Mouse (Mus musculus) neural tube, embryonic 11.5 days (tissue): ENCODE measurements around the gene Sfi1. TPM values are rescaled to one million over a fixed set of nuclear protein-coding genes. Genes with fewer than 3 reads are reported as not detected.
A peak's percentile ranks its signal among the peaks of the same experiment; 100 is the strongest.
"Not testable (repeated sequence)": the region's sequence is repeated elsewhere in the genome, so short reads cannot be mapped to it uniquely, and the experiment has no call there.

ENCODE experiments used
- ATAC-seq: fragments of 200-750 bp; cut with Nextera tagmentation; 2 replicates; pipeline ENCODE4 v1.8.0; 2017; ENCODE audit warnings: moderate number of reproducible peaks, mild to moderate bottlenecking, moderate TSS enrichment, moderate library complexity; ENCODE audit not compliant: insufficient read depth, low FRiP score, low TSS enrichment
- DNase-seq: peaks from one replicate; pipeline ENCODE4 v3.0.0-alpha.2; 2015; ENCODE audit warnings: low spot score
- H3K27ac ChIP-seq: fragments of 300-500 bp; sonication (generic); 2 replicates; pipeline ENCODE4 v1.5.1; 2014; ENCODE audit warnings: low read depth, mild to moderate bottlenecking, low read length
- H3K27me3 ChIP-seq: fragments of 300-500 bp; sonication (generic); 2 replicates; pipeline ENCODE4 v1.6.1; 2014; ENCODE audit warnings: mild to moderate bottlenecking, low read length, mixed read lengths; ENCODE audit not compliant: control insufficient read depth, insufficient read depth
- H3K36me3 ChIP-seq: fragments of 300-500 bp; sonication (generic); 2 replicates; pipeline ENCODE4 v1.6.1; 2014; ENCODE audit warnings: mild to moderate bottlenecking, low read length, moderate library complexity, mixed read lengths; ENCODE audit not compliant: control insufficient read depth, insufficient read depth
- H3K4me1 ChIP-seq: fragments of 300-500 bp; sonication (generic); 2 replicates; pipeline ENCODE4 v1.6.1; 2014; ENCODE audit warnings: low read length, mixed read lengths; ENCODE audit not compliant: control insufficient read depth, insufficient read depth
- H3K4me2 ChIP-seq: fragments of 300-500 bp; sonication (generic); 2 replicates; pipeline ENCODE4 v1.6.1; 2014; ENCODE audit warnings: low read depth, mild to moderate bottlenecking, moderate library complexity
- H3K4me3 ChIP-seq: fragments of 300-500 bp; sonication (generic); 2 replicates; pipeline ENCODE4 v1.5.1; 2014; ENCODE audit warnings: low read depth, low read length
- H3K9ac ChIP-seq: fragments of 300-500 bp; sonication (generic); 2 replicates; pipeline ENCODE4 v1.6.1; 2014; ENCODE audit warnings: mild to moderate bottlenecking, low read length
- H3K9me3 ChIP-seq: fragments of 300-500 bp; sonication (generic); 2 replicates; pipeline ENCODE4 v1.6.1; 2016; ENCODE audit warnings: low read length; ENCODE audit not compliant: control insufficient read depth
- WGBS: fragments of 180-500 bp; shearing (Covaris S2); extraction: QIAGEN DNeasy Blood & Tissue Kit; methylation state at CpG from one replicate; pipeline ENCODE4 v1.1.7; 2014; 5-methylcytosine and 5-hydroxymethylcytosine counted together
- polyA plus RNA-seq: library from polyadenylated mRNA; unstranded; fragments of >200 nt; fragmentation: Nextera tagmentation; extraction: Ambion mirVana; gene quantifications from 2 replicates; pipeline ENCODE4 v1.2.1, GENCODE M21; 2014

Gene Sfi1
- polyA plus RNA-seq, 1 experiment from 2014 or later, result 9.5 TPM

DNA sequence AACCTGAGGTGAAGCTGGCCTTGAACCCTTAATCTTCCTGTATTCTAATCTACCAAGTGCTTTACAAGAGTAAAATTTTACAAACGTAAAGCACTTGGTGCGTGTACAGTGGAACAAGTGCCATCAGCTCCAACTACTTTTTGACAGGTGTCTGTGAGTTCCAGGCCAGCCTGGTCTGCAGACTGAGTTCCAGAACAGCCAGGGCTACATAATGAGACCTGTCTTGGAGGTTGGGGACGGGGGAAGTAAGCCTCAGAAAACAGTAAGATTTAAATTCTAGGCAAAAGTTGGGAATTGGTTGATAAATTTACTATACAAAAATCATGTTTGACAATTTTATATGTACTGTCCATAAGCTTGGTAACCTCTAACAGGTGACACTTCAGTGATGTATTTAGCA is 11.9 kb upstream of the Sfi1 start:
- H3K27ac ChIP-seq, result no peak overlapping the region
- no peak overlapping the region for H3K4me3 ChIP-seq
- no peaks in the 10 kb centered on the region for H3K4me1 ChIP-seq
- no peak overlapping the region for H3K4me2 ChIP-seq
- no peaks in the 10 kb centered on the region for H3K9me3 ChIP-seq
- H3K9ac ChIP-seq, result no peak overlapping the region
- H3K27me3 ChIP-seq, result no peaks in the 10 kb centered on the region
- ATAC-seq (no peak), DNase-seq (no peak)
- 97% methylated on average over 3 of the region's 3 CpGs for WGBS
- peaks cover 3% of the 10 kb centered on the region; the same call in 1 of the 2 replicates for H3K36me3 ChIP-seq

DNA sequence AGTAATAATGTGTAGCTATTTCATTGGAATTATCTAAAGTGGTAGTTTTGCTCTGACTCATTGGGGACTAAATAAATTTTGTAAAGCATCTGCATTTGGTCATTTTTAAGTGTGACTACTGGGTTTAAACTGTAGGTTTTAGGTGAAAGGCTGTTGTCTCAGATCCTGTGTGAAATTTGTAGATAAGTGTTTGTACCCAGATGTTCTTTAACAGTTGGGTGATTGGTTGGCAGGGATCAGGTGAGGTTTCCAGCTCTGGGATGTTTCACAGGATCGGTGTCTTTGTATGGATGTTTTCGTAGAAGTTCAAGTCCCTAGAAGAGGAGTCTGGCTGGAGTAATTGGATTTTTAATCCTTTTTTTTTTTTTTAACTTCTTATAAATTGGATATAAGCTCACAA is 10.5 kb upstream of the Sfi1 start:
- no peak overlapping the region for H3K9ac ChIP-seq
- no peaks in the 10 kb centered on the region for H3K9me3 ChIP-seq
- peaks cover 3% of the 10 kb centered on the region; the same call in 1 of the 2 replicates for H3K36me3 ChIP-seq
- H3K4me1 ChIP-seq, result no peaks in the 10 kb centered on the region
- H3K27me3 ChIP-seq, result no peaks in the 10 kb centered on the region
- DNase-seq (no peak), ATAC-seq (no peak)
- no peak overlapping the region for H3K4me2 ChIP-seq
- H3K4me3 ChIP-seq, result no peak overlapping the region
- H3K27ac ChIP-seq, result no peak overlapping the region
- 87% methylated on average over 2 of the region's 2 CpGs for WGBS

DNA sequence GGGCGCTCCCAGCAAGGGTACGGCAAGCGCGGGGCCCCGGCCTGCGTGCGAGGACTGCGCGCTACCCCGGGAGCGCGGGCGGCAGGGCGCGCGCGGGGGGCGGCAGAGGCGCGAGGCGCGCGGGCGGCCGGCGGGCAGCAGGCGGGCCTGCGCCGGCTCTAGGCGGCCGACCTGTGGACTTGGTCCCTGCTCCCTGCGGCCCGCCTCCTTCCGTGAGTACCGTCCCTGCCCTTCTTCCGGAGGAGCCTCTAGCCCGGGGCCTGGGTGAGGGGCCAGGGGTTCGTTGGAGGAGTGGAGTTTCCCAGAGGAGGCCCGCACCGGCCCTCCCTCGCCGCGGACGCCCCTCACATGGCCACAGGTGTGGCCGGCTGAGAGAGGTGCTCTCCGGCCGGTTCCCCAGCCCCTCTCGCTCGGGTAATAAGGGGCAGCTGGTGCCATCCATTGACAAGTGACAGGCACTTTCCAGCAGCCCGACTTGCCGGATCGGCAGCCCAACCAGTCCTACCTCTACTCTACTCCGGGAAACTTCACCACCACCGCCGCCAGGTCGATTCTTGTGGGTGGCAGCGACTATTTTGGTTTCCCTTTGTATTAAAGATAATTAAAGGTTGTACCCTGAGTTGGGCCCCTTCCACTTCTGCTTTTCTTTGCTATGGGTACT is 9.6 kb upstream of the Sfi1 start:
- under 1% methylated on average over 27 of the region's 57 CpGs for WGBS
- Histone ChIP-seq H3K4me3 (peak overlapping the region; percentile 38), H3K4me1 (no peaks in the 10 kb centered on the region), H3K27me3 (no peaks in the 10 kb centered on the region), H3K4me2 (peak overlapping the region; percentile 21), H3K27ac (peak overlapping the region; percentile 1; the same call in 1 of the 2 replicates), H3K9me3 (no peaks in the 10 kb centered on the region), H3K36me3 (peaks cover 3% of the 10 kb centered on the region; the same call in 1 of the 2 replicates), H3K9ac (peak overlapping the region; percentile 35)
- DNase-seq (peak; percentile 69), ATAC-seq (no peak; the same call in 1 of the 2 replicates)

DNA sequence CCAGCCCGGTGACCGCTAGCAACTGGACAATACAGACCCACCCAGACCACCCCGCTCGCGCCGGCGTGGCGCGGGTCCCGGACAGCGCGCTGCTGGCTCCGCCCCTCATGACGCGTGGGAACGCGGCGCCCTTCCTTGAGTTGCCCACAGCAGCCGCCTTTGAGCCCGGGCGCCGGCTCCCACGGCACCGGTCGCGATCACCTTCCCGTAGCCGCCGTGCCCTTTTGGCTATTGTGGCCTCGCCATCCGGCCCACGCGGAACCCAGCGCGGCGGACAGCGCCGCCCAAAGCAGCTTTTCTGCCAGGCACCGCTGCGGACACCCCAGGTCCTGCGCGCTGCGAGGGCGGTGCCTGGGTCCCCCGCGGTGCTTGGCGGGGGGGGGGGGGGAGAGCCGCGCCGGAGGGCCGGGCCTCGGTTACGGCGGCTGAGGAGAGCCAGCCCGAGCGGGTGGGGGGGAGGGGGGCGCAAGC is 9.0 kb upstream of the Sfi1 start, which contains the start of gene Eif4enif1:
TSS of gene Eif4enif1 (plus strand) at position 162 of the 471 bp plus-strand sequence.
- Histone ChIP-seq H3K4me1 (no peaks in the 10 kb centered on the region), H3K9ac (peak within 1 kb of the TSS; percentile 35), H3K4me2 (peak within 1 kb of the TSS; percentile 21), H3K9me3 (no peaks in the 10 kb centered on the region), H3K27me3 (no peaks in the 10 kb centered on the region), H3K4me3 (peak within 1 kb of the TSS; percentile 38), H3K27ac (peak within 1 kb of the TSS; percentile 1; the same call in 1 of the 2 replicates), H3K36me3 (peaks cover 3% of the 10 kb centered on the region; the same call in 1 of the 2 replicates)
- WGBS, result under 1% methylated on average over 43 of the region's 57 CpGs
- DNase-seq (peak; percentile 95), ATAC-seq (peak; percentile 71)

DNA sequence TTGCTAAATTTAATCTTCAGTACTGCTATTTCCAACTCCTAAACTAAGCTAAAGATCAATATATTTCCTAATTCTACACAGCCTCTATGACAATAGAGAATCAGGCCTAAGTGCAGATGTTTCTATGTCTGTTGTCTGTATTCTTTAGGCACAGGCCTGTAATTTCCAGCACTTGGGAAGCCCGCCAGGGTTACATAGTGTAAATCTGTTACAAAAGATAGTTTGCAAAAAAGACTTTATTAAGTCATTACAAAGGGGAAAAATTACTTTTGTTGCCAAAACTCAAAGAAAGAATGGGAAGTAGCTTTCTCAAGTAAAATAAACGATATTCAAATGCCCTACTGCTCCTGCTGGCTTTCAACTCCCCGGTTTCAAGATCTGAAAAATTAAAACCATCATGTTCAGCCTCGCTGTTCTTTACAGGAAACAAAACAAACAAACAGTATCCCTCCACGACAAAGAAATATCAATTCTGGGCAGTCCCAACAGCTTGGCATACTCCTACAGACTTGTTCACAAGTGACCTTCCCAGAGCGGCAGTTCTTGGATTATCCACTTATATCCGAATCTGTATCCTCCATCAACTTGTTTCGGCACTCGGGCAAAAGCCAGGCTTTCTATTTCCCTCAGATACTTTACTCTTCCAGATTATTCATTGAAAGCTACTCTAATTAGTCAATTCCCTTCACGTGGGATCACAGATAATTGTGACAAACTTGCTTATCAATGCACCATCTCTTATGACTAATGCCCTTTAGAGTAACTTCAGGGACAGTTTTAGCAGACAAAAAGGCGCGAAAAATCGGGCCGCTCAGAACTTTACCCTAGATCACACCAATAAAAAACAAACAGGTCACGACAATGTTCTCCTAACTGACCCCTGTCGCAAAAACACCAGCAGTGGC is 8.3 kb upstream of the Sfi1 start:
- Histone ChIP-seq H3K4me3 (peak overlapping the region; percentile 38), H3K4me2 (peak overlapping the region; percentile 2; the same call in 1 of the 2 replicates)
- no peak for DNase-seq

DNA sequence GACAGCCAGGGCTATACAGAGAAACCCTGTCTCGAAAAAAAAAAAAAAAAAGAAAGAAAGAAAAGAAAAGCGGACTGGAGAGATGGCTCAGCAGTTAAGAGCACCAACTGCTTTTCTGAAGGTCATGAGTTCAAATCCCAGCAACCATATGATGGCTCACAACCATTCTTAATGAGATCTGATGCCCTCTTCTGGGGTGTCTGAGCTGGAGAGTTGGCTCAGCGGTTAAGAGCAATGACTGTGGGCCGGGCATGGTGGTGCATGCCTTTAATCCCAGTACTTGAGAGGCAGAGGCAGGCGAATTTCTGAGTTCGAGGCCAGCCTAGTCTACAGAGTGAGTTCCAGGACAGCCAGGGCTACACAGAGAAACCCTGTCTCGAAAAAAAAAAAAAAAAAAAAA is 7.4 kb upstream of the Sfi1 start:
- H3K27me3 ChIP-seq, H3K36me3 ChIP-seq, H3K27ac ChIP-seq, H3K4me3 ChIP-seq, ATAC-seq, H3K4me2 ChIP-seq, H3K9ac ChIP-seq, H3K4me1 ChIP-seq, DNase-seq, H3K9me3 ChIP-seq: not testable (repeated sequence)
- 89% methylated on average over 5 of the region's 7 CpGs for WGBS

More for the DNA sequence above, 8.3 kb upstream of the Sfi1 start:
- Histone ChIP-seq H3K27ac (no peak overlapping the region), H3K27me3 (no peaks in the 10 kb centered on the region), H3K36me3 (peaks cover 3% of the 10 kb centered on the region; the same call in 1 of the 2 replicates), H3K9me3 (no peaks in the 10 kb centered on the region), H3K4me1 (no peaks in the 10 kb centered on the region), H3K9ac (peak overlapping the region; percentile 0; the same call in 1 of the 2 replicates)
- no peak for ATAC-seq
- 10% methylated on average over 16 of the region's 16 CpGs for WGBS

DNA sequence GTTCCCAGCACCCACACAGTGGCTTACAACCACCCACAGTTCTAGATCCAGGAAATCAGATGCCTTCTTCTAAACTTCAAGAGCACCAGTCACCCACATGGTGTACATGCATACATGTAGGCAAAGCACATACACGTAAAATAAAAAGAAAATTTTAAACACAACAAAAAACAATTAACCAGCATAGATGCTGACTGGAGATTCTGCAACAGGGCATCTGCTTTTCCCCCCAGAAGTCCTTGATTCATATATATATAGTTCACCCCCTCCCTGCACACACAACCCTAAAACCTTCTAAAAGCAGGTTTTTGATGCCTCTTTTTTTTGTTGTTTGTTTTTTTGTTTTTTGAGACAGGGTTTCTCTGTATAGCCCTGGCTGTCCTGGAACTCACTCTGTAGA is 10.6 kb downstream of the Sfi1 start:
- not testable (repeated sequence) for H3K36me3 ChIP-seq, H3K9me3 ChIP-seq, ATAC-seq, H3K9ac ChIP-seq, H3K27me3 ChIP-seq, H3K27ac ChIP-seq, H3K4me2 ChIP-seq, H3K4me3 ChIP-seq, H3K4me1 ChIP-seq, DNase-seq
- WGBS, result 88% methylated on average over 1 of the region's 1 CpGs

DNA sequence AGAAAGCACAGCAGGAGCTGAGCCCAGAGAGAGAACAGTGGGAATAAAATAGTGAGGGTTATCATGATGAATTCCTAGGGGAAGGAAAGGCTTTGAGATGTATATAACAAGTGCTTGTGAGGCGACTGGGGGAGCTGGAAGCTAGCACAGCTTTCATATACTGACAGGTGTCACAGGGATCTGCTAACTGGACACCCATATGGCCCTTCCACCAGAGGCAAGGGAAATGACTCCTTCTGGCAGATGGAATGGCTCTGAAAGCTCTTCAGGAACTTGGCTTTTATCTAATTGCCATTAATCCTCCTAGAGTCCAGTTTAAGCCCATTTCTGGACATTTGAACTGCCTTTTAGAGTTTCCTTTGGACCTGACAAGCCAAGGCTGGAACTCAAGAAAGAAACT is 11.3 kb downstream of the Sfi1 start:
- not testable (repeated sequence) for H3K4me2 ChIP-seq, H3K9me3 ChIP-seq, H3K4me3 ChIP-seq, H3K4me1 ChIP-seq, H3K36me3 ChIP-seq, DNase-seq, H3K27ac ChIP-seq, ATAC-seq, H3K27me3 ChIP-seq, H3K9ac ChIP-seq
- WGBS, result 50% methylated on average over 1 of the region's 1 CpGs
